Mouse (Mus musculus): ENCODE data around the gene Lrp1.

Lrp1 gene

DNA sequence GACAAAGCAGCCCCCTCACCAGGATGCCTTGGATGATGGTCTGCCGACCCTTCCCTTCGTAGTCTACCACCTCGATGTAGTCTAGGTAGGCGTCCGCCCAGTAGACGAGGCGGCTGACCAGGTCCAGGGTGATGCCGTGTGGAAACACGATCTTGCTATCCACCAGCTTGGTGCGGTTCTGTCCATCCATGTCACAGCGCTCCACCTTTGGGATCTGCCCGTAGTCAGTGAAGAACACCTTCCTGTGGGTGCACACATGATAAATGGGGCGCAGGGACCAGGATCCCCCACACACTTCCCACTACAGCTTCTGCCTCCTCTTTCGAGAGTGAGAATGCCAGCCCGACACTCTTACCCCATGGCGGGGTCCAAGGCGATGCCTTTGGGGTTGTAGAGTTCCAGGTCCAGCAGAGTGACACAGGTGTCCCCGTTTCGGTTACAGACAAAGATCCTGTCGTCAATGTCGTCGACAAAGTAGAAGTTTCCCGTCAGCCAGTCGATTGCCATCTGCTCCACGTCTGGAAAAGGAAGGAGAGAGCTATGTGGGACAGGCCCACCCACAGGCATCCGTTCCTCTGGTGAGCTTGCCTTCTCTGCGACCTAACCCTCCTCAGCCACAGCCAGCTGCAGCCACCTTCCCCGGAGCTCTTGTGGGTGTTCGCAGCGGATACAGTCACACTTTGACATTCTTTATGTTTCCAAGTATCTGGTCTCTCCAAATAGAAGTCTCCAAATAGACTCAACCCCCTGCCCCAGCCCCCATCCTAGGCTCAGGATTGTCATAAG lies 25.8 kb downstream of the Lrp1 start:
- DNase-seq (ENCODE audit: extremely low spot score, low spot score), result no peak

DNA sequence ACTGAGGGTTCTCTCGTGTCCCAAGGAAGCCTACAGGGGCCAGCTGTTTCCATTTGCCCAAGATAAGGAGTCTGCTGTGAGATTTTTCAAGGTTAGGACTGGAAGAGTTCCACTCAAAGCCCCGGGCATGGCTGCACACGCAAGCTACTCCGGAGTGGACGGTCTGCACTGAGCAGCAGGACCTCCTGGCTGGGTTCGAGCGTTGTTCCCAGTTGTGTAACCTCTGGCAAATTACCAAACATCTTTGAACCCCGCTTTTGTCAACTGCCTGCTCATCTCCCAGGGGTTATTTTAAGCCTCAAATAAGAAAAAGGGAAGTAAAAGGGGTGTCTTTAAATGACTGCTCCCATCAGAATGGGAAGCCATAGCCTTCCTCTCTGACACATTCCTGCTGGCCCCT lies 26.5 kb downstream of the Lrp1 start:
- DNase-seq (ENCODE audit: extremely low spot score, low spot score), result no peak

DNA sequence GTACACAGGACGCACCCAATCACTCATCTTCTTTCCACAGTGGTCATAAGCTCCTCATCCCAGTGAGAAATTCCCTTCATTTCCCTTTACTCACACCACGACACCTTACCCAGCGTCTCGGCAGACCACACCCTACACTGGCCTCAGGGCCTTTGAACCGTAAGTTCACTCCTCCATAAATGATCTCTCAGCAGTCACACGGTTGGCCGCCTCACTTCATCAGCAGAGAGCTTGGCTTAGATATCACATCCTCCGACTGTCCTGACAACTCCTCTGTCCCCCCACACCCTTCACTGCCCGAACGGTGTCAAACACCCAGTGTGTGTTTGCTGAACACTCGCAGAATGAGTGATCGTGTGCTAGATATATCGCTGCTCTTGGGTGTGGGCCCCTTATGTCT lies 28.1 kb downstream of the Lrp1 start:
- DNase-seq (ENCODE audit: extremely low spot score, low spot score), result no peak

DNA sequence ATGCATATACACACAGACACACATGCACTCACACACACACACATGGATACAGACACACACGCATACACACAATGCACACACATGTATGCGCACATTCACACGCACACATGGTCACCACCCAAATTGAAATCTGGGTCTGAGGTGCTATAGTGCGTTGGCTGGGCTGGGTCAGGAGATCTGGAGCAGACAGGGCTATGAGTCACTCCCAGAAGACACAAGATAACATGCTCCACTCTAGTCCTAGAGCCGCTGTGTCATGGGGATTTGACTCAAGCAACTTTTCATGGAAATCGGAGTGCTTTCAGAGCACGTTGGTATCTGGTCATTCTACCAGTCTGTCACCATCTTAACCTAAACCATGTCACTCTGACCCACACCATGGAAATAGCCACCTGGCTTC lies 28.5 kb downstream of the Lrp1 start:
- no peak for DNase-seq (ENCODE audit: extremely low spot score, low spot score)

DNA sequence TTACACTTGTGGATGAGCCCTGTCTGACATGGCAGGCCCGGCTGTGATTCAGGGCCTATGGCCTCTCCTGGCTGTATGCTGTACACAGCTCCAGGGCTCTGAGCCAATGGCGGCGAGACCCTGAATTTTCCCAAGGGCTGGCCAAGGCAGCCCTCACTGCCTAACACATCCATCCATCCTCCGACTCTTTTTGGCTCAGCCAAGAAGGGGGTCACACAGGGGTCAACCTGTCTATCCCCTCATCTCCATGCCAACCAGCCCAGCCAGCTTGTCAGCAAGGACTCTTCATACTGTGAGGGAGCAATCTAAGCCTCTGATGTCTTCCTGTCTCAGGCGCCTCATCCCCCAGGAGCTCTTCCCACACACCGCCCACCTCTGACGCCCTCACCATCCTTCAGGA lies 29.4 kb downstream of the Lrp1 start:
- peak; percentile 79 for DNase-seq (ENCODE audit: extremely low spot score, low spot score)

DNA sequence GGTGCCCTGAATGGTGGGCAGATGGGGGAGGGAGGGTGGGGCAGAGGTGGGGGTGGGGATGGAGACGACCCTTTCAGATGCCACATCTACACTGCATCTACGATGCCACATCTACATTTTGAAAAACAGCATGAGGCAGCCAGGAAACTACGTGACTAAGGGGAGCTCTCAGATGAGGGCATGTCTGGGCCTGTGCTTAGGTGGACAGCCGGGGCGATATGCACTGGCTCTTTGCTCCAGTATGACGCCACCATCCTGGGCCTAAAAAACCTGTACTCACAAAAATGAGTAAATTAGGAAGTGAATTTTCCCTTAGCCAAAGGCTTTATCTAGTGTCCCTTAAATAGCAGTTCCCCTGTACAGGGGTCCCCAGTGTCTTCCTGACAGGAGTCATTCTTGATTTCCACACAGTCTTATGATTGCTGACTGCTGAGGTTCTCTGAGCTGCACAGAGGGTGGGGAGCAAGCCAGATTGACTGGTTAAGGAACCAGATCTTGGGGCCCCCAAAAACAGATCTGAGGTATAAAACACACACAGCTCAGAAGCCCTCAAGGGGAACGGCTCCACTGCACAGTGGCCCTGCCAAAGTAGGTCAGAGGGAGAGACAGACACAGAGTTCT lies 30.0 kb downstream of the Lrp1 start:
- no peak for DNase-seq (ENCODE audit: extremely low spot score, low spot score)

DNA sequence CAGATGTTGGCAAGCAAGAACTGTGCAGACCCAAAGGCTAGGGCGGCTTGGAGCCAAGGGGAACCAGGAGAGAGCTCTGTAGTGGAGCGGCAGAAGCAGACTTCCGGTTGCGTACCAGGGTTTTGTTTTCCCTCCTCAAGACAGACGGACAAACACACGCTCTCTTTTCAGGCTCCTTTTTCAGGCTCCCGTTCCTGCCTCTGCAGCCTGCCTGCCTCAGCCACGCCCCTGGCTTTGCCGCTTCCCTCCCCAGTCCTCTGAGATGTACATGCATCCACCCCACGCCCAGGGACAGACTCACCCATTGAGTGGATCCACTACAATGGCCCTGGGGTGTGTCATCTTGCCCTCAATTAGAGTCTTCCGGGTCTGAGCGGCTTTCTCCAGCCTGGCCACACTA lies 30.7 kb downstream of the Lrp1 start:
- DNase-seq (ENCODE audit: extremely low spot score, low spot score), result no peak

DNA sequence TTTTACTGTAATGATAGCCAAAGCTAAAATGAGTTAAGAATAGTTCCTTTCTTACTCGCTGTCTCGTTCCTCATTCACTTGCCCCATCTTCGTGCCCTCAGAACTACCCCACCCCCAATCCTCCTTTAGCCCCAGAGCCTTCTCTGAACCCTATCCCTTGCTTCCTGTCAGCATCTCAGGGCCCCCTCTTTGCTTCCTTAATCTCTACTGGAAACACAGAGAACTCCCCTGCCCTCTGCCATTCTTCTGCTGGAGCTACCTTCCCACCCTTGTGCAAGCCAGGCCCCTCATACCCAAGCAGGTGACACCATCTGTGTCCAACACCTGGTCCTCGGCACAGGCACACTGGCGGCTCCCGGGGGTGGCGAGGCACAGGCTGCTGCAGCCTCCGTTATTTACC lies 33.2 kb downstream of the Lrp1 start:
- no peak for DNase-seq (ENCODE audit: extremely low spot score, low spot score)

DNA sequence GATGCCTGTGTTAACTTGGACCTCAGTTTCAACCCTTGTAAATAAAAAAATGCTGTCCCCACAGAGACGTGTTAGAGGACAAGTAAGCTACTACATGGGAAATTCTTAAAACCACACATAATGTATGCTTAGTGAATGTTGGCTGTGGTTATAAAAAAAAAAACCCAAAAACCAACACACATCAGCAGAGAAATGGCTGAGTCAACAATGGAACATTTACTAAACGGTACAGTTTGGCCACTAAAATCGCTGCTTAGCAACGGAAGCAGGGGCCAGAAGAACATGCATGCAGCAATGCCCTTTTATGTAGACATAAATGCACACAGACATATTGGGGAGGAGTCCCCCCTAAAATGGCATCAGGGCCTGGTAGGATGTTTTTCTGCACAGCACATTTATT lies 34.7 kb downstream of the Lrp1 start:
- DNase-seq (ENCODE audit: extremely low spot score, low spot score), result no peak

DNA sequence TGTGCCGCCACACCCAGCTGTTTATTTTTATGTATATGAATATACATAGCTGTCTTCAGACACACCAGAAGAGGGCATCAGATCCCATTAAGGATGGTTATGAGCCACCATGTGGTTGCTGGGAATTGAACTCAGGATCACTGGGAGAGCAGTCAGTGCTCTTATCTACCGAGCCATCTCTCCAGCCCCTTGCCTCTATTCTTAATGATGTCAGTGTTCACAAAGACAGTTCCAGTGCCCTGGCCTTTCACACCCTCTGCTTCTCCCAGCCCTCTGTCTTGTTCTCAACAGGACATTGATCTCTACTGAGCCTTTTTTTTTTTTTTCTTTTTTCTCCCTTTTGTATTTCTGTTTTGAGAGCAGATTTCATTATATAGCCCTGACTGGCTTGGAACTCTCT lies 35.4 kb downstream of the Lrp1 start:
- DNase-seq (ENCODE audit: extremely low spot score, low spot score), result no peak

DNA sequence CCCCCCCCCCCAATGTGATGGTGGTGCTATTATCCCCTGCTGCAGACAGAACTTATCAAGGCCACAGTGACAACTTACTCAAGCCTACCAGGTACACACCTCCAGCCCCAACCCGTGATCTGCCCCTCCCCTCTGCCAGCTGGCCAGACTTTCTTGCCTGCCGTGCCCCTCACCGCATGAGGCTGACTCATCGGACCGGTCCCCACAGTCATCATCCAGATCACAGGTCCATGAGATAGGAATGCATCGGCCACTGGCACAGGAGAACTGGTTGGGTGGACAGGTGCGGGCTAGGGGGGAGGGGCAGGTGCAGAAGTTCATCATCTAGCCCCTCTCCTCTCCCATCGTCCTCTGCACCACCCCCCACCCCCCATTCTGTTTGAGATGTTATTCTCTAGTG lies 37.3 kb downstream of the Lrp1 start:
- DNase-seq (ENCODE audit: extremely low spot score, low spot score), result no peak

DNA sequence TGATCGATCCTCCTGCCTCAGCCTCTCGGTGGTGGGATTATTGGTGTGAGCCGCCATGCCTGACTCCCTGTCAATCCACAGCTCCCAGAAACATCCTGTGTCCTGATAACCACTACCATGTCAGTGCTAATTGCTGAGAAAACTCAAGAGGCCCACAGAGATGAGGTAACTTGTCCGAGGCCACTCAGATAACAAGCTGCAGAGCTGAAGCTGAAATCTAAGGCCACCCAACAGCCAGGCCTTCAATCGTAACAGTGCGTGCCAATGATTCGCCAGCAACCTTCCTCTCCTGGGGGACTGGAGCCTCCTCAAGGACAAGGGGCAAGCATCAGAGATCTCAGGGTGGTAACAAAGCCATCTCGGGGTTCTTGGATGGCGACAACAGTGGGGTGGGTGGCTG lies 39.7 kb downstream of the Lrp1 start:
- no peak for DNase-seq (ENCODE audit: extremely low spot score, low spot score)

DNA sequence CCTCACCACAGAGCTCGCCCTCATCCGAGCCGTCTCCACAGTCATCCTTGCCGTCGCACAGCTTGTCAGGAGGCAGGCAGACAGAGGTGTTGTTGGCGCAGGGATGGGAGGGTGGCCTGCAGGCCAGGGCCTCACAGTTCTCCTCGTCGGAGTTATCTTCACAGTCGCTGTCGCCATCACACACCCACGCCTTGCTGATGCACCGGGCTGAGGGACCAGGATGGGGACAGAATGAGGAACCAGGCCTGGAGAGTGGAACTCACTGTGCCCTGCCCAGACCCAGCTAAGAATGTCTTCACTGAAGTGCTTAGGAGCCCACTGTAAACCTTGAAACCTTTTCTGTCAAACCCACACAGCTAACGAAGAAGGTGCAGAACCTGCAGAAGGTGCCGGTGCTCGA lies 43.0 kb downstream of the Lrp1 start:
- DNase-seq (ENCODE audit: extremely low spot score, low spot score), result no peak

DNA sequence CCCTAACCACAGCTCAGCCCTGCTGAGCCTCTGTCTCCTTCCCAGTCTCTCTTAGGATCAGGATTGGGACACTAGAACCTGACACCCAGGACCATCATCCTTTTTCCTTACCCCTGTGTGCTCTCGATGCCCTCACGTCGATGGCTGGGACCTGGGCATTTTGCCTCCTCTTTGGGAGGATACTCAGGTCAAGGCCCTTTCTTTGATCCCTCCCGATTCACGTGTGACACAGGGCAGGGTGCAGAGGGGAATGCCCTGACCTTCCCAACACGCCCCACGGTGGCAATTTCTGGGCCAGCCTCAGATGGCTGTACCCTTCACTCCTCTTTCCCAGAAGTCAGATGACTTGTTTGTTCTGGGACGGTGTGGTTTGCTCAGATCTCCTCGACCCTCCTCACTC lies 43.8 kb downstream of the Lrp1 start:
- no peak for DNase-seq (ENCODE audit: extremely low spot score, low spot score)

DNA sequence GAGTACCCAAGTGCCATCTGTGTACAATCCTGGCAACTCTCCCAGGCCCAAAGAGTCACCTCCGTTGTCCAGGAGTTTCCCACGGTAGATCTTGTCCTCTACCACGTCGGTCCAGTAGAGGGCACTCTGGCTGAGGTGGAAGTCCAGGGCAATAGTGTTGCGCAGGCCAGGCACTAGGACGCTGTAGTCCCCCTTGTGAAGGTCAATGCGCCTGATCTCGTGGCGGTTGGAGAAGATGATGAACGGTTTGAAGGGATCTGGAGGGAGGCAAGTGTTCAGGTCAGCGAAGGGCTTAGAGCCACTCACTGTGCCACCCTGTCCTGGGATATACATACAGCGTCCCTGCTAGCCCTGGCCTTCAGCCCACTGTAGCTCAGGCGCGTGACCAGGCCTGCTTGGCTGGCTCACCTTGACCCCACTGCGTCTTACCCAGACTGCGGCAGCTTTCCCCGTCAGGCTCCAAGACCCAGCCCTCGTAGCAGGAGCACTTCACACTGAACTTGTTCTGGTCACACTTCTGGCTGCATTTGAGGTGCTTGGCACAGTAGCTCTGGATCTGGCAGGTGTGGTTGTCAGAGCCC lies 44.5 kb downstream of the Lrp1 start:
- peak; percentile 42 for DNase-seq (ENCODE audit: extremely low spot score, low spot score)

DNA sequence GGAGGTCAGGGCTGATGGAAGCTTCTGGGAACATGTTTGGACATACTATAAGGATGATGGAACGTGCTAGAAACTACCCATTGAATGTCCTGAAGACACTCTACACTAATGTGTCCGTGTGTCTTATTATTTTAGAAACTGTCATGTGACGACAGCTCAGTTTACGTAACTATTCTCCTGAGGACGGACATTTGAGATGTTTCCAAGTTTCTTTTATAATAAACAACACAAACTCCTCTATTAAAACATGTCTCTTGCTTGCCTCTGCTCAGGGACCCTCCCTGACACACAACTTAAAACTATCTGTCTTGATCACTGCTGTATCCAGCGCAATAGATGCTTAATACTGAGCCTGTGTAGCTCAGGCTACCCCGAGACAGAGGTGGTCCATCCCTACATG lies 45.2 kb downstream of the Lrp1 start:
- DNase-seq (ENCODE audit: extremely low spot score, low spot score), result no peak

DNA sequence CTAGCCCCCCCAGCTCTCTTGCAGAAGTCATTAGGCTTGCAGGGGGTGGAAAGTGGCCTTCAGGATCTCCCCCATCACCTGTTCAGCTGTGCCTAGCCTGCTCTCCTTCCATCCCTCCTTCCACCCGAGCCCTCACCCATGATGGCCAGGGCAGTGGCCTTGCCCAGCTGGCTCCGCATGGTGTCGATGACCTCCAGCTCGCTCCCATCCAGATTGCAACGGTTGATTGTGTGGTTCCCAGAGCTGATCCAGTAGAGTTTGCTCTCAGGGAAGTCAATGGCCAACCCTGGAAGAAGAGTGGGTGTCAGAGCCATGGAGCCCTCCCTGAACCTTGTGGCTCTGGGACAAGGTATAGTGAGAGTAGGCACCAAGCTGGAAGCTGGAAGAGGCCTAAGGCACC lies 48.7 kb downstream of the Lrp1 start:
- DNase-seq (ENCODE audit: extremely low spot score, low spot score), result no peak

DNA sequence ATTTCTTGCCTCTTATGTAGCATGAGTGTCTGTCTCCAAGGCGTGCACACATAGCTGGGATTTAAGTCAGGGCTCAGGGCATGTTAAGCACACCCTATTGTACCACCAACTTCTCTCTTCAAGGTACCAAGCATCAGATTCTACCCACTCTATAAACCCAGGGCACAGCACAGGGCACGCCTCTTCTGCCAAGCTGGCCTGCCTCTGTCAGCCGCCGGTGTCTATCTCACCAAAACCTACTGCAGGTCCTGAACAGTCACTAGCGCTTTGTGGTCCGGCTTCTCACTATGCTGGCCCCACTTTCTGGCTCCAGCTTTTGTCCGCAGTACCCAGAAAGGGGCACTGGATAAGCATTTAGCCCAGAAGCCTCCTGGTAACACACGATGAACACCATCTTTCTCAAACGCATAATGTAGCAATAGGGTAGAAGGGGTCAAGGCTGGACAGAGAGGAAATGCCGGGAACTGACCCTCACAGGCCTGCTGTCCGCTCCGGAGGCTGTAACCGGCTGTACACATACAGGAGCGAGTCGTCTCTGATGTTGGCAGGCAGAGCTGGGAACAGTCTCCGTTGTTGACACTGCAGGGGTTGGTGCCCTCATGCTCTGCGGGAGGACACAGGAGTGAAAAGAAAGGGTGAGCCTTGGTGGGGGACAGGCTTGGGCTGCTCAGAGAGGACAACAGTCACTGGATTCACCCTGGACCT lies 49.9 kb downstream of the Lrp1 start:
- DNase-seq (ENCODE audit: extremely low spot score, low spot score), result no peak

DNA sequence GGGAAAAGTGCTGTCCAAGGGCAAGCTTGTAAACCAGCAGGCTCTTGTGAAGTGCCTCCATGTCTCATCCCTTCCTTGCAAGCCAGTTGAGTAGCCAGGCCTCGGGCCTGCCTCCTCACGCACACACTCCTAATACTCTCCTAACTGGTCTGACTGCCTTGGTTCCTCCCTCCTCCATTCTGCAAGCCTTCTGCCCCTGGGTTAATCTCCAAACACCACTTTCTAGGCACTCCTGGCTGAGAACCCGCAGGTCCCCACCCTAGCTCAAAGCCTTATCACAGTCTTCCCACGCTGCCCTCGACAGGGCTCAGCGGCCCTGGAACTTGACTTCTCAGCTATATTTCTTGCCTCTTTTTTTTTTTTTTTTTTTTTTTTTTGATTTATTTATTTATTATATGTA lies 50.6 kb downstream of the Lrp1 start:
- no peak for DNase-seq (ENCODE audit: extremely low spot score, low spot score)

DNA sequence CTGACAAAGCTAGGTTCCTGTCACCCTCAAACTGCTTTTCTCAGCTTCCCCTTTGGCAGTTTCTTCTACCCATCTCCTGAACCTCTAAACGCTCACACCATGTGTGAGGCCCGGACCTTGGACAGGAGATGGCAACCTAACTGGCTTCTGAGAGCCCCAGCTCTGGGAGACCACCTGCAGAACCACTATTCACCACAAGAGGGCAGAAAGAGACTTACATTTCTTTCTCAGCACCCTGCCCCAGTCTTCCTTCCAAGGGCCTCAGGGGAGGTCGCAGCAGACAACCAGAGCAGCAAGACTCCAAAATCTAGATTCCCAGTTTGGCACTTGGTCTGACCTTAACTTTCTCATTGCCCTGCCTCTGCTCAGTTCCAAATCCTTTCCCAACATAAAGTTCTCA lies 51.5 kb downstream of the Lrp1 start:
- peak; percentile 80 for DNase-seq (ENCODE audit: extremely low spot score, low spot score)

DNA sequence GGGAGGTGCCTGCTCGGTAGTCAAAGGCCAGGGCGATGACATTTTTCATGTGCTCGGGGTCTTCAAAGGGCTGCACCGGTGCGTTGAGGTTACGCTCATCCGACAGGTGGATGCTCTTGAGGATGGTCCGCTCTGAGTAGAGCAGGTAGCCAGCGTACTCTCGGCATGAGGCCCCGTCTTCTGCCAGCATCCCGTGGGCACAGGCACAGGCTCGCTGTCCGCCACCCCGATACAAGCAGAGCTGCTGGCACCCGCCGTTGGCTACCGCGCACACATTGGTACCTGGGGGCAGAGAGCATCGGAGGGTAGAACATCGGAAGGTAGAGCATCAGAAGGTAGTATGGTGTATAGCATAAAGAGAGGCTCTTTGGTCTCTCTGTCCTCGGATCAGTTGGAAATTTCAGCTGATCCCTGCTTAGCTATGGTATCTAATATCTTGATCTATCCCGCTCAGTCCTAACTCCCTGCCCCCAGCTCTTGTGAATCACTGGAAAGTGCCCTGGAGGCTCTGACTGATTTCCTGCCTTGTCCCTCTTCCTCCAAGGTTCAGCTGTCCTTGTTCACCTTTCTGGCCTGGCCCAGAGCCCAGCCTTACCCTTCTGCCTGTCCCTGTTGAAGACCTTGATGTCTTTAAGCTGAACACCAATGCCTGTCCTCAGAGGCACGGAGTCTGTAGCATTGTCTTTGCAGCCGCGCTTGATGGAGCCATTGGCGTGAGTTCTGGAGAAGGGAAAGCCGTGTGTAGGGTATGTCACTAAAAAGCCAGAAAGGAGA lies 54.2 kb downstream of the Lrp1 start:
- DNase-seq (ENCODE audit: extremely low spot score, low spot score), result no peak

DNA sequence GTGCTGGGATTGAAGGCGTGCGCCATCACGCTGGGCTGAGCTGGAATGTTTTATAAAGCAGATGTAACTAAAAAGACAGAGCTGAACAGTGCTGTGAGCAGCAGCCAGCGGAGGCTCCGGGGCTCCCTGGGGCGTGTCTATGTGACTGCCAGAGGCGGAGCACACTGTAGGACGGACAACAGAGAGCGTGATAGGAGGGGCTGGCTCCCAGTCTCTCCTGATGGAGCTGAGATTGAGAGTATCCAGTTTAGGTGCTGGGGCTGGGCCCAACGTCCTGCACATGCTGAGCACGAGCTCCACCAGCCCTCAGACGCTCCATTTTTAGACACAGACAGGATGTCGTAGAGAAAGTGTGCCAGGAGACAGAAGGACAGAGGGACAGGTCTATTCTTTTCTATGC lies 56.6 kb downstream of the Lrp1 start:
- no peak for DNase-seq (ENCODE audit: extremely low spot score, low spot score)

All from neural tube, embryonic 10.5 days (tissue).